Mouse (Mus musculus) stomach, postnatal 0 days (tissue): ENCODE results near the gene Srpk1. TPM values are rescaled to one million over a fixed set of nuclear protein-coding genes. Genes with fewer than 3 reads are reported as not detected.
A peak's percentile ranks its signal among the peaks of the same experiment; 100 is the strongest.

Source experiments
- ATAC-seq: fragments of 200-750 bp; cut with Nextera tagmentation; 2 replicates; pipeline ENCODE4 v1.8.0; 2017; ENCODE audit not compliant: low FRiP score, low TSS enrichment
- DNase-seq: peaks from one replicate; pipeline ENCODE4 v3.0.0-alpha.2; 2016; ENCODE audit warnings: low spot score
- H3K27ac ChIP-seq: fragments of 300-500 bp; sonication (generic); replicated peaks from 2 replicates; pipeline ENCODE4 v1.5.1; 2014; ENCODE audit warnings: mild to moderate bottlenecking, control low read depth
- H3K27me3 ChIP-seq: fragments of 300-500 bp; sonication (generic); 2 replicates; pipeline ENCODE4 v1.6.1; 2014; ENCODE audit warnings: low read length; ENCODE audit not compliant: control insufficient read depth, insufficient read depth
- H3K36me3 ChIP-seq: fragments of 300-500 bp; sonication (generic); 2 replicates; pipeline ENCODE4 v1.6.1; 2014; ENCODE audit warnings: low read length, mixed read lengths; ENCODE audit not compliant: control insufficient read depth, insufficient read depth
- H3K4me1 ChIP-seq: fragments of 300-500 bp; sonication (generic); replicated peaks from 2 replicates; pipeline ENCODE4 v1.6.1; 2014; ENCODE audit warnings: antibody characterized with exemption; ENCODE audit not compliant: control insufficient read depth, insufficient read depth
- H3K4me2 ChIP-seq: fragments of 300-500 bp; sonication (generic); replicated peaks from 2 replicates; pipeline ENCODE4 v1.6.1; 2014; ENCODE audit warnings: low read depth, mild to moderate bottlenecking, control low read depth, moderate library complexity
- H3K4me3 ChIP-seq: fragments of 300-500 bp; sonication (generic); 2 replicates; pipeline ENCODE4 v1.5.1; 2014; ENCODE audit warnings: low read depth, low read length, control low read depth
- H3K9ac ChIP-seq: fragments of 300-500 bp; sonication (generic); 2 replicates; pipeline ENCODE4 v1.6.1; 2014; ENCODE audit warnings: mild to moderate bottlenecking, low read length, control low read depth, mixed read lengths
- H3K9me3 ChIP-seq: fragments of 300-500 bp; sonication (generic); 2 replicates; pipeline ENCODE4 v1.6.1; 2016; ENCODE audit warnings: low read length; ENCODE audit not compliant: control insufficient read depth
- CTCF ChIP-seq: IDR thresholded peaks from 2 replicates; pipeline ENCODE4 v1.5.1; 2016; ENCODE audit warnings: antibody characterized with exemption, low read depth, mild to moderate bottlenecking, moderate library complexity
- EP300 ChIP-seq: optimal IDR thresholded peaks from 2 replicates; pipeline ENCODE3; 2016; ENCODE audit warnings: antibody characterized with exemption
- WGBS: fragments of 180-500 bp; shearing (Covaris S2); extraction: QIAGEN DNeasy Blood & Tissue Kit; methylation state at CpG from one replicate; pipeline ENCODE4 v1.1.7; 2014; 5-methylcytosine and 5-hydroxymethylcytosine counted together
- microRNA-seq: library from miRNA; unstranded; fragments of <30 nt; microRNA quantifications from one replicate; pipeline ENCODE4, GENCODE M21; 2016
- polyA plus RNA-seq: library from polyadenylated mRNA; unstranded; fragments of >200 nt; fragmentation: Nextera tagmentation; extraction: Ambion mirVana; gene quantifications from 2 replicates; pipeline ENCODE4 v1.2.1, GENCODE M21; 2015

Gene Srpk1
- polyA plus RNA-seq, 1 experiment from 2014 or later = 103 TPM

DNA sequence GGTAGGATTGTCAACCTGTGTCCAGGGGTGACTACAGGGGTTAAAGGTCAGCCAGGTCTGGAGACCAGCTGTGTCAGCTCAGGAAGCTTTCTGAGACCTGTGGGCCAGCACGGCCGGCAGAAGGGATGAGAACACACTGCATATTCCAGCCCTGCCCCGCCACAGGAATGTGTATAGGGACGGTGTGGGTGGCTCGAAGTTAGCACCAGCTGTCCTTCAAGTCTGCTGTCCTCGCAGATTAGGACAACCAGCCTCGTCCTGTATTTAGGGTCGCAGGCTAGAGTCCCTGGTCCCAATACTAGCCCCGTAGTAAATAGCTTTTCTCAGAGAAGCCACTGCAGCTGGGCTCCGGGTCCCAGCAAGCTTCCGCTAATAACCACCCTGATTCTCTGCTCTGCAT, 74.0 kb downstream of the Srpk1 start:
- ATAC-seq (no peak), DNase-seq (no peak)
- Histone ChIP-seq H3K9ac (no peak overlapping the region), H3K27ac (no peak overlapping the region), H3K4me1 (no peaks in the 10 kb centered on the region), H3K4me3 (no peak overlapping the region), H3K27me3 (no peaks in the 10 kb centered on the region), H3K9me3 (no peaks in the 10 kb centered on the region), H3K36me3 (no peaks in the 10 kb centered on the region), H3K4me2 (no peak overlapping the region)
- WGBS = 63% methylated on average over 11 of the region's 11 CpGs
- TF ChIP-seq EP300 (no peak), CTCF (no peak)

DNA sequence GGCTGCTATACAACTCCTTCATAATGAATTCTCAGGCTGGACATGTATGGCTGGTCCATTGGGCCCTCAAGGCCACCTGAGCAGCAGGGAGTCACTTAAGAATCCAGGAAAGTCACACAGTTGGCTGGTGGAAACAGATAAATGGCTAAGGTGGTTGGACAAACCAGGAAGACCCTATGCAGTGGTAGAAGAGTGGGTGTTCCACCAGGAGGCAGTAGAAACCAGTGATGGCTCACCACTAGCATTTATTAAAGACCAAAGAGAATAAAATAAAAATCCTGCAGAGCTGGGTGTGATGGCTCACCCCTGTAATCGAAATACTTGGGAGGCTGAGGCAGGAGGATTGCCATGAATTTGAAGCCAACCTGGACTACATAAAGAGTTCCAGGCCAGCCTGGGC, 75.6 kb downstream of the Srpk1 start:
- Histone ChIP-seq H3K9me3 (no peaks in the 10 kb centered on the region), H3K4me2 (no peak overlapping the region), H3K4me1 (no peaks in the 10 kb centered on the region), H3K4me3 (no peak overlapping the region), H3K27ac (no peak overlapping the region), H3K27me3 (no peaks in the 10 kb centered on the region), H3K9ac (no peak overlapping the region), H3K36me3 (no peaks in the 10 kb centered on the region)
- DNase-seq (no peak), ATAC-seq (no peak)
- TF ChIP-seq CTCF = peak; percentile 10; the same call in 1 of the 2 replicates
- TF ChIP-seq EP300 = no peak
- 87% methylated on average over 1 of the region's 1 CpGs for WGBS

- Histone ChIP-seq H3K9ac (no peak overlapping the region), H3K4me3 (no peak overlapping the region), H3K9me3 (no peaks in the 10 kb centered on the region; the same call in 1 of the 2 replicates), H3K27ac (no peak overlapping the region), H3K27me3 (no peaks in the 10 kb centered on the region), H3K4me2 (no peak overlapping the region), H3K36me3 (no peaks in the 10 kb centered on the region), H3K4me1 (no peaks in the 10 kb centered on the region)
- TF ChIP-seq CTCF = peak; percentile 27; the same call in 1 of the 2 replicates
- no peak for TF ChIP-seq EP300
- no peak for ATAC-seq
- 49% methylated on average over 11 of the region's 12 CpGs for WGBS
- DNase-seq = no peak
Measured at GRCm38 (mm10) chr17:28537881-28538280, 84.6 kb downstream of the Srpk1 start.

Small RNA genes lying within 50 kb of the gene (microRNA-seq; reads per million reads assigned to microRNA genes)
- 2.6 reads per million for gene Mir6969

Other genes with a start within 250 kb of the Srpk1 start
- 9.2 and 11.8 TPM in 2 replicates for gene Fkbp5, start 105.2 kb downstream of the Srpk1 start, polyA plus RNA-seq
- gene Armc12, start 91.9 kb downstream of the Srpk1 start, polyA plus RNA-seq = not detected in 2 replicates
- gene Clpsl2, start 73.3 kb downstream of the Srpk1 start, polyA plus RNA-seq = not detected in 2 replicates
- 1,789 and 1,944 TPM in 2 replicates for gene Clps, start 61.9 kb downstream of the Srpk1 start, polyA plus RNA-seq
- gene Lhfpl5, start 47.1 kb downstream of the Srpk1 start, polyA plus RNA-seq = 0.98 and 1.2 TPM in 2 replicates
- 0.24 and 0.50 TPM in 2 replicates for gene Slc26a8, start 67.5 kb upstream of the Srpk1 start, polyA plus RNA-seq
- 31.4 and 33.4 TPM in 2 replicates for gene Mapk14, start 68.6 kb upstream of the Srpk1 start, polyA plus RNA-seq
- 1.0 and 1.2 TPM in 2 replicates for gene AC170998.1, start 103.4 kb upstream of the Srpk1 start, polyA plus RNA-seq
- gene Mapk13, start 146.6 kb upstream of the Srpk1 start, polyA plus RNA-seq = 211 and 220 TPM in 2 replicates
- gene Brpf3, start 178.4 kb upstream of the Srpk1 start, polyA plus RNA-seq = 5.2 and 5.7 TPM in 2 replicates
- gene Pnpla1, start 235.7 kb upstream of the Srpk1 start, polyA plus RNA-seq = 12.7 TPM in 2 replicates